Mouse (Mus musculus) embryonic facial prominence, embryonic 11.5 days (tissue): ENCODE data around the gene Tlk2. TPM values are rescaled to one million over a fixed set of nuclear protein-coding genes. Genes with fewer than 3 reads are reported as not detected.
A peak's percentile ranks its signal among the peaks of the same experiment; 100 is the strongest.

ENCODE experiments used
- ATAC-seq: fragments of 200-750 bp; cut with Nextera tagmentation; replicated peaks from 2 replicates; pipeline ENCODE4 v1.8.0; 2017; ENCODE audit warnings: low read depth; ENCODE audit not compliant: insufficient number of reproducible peaks, low FRiP score, low TSS enrichment
- DNase-seq: peaks from one replicate; pipeline ENCODE4 v3.0.0-alpha.2; 2015; ENCODE audit warnings: low spot score
- H3K27ac ChIP-seq: fragments of 300-500 bp; sonication (generic); replicated peaks from 2 replicates; pipeline ENCODE4 v1.5.1; 2014; ENCODE audit warnings: mild to moderate bottlenecking, low read depth, low read length, control low read depth
- H3K27me3 ChIP-seq: fragments of 300-500 bp; sonication (generic); 2 replicates; pipeline ENCODE4 v1.6.1; 2014; ENCODE audit warnings: mild to moderate bottlenecking, low read length, moderate library complexity, mixed read lengths; ENCODE audit not compliant: control insufficient read depth, insufficient read depth
- H3K36me3 ChIP-seq: fragments of 300-500 bp; sonication (generic); replicated peaks from 2 replicates; pipeline ENCODE4 v1.6.1; 2014; ENCODE audit warnings: low read depth, mild to moderate bottlenecking, low read length, moderate library complexity, mixed read lengths; ENCODE audit not compliant: control insufficient read depth, insufficient read depth
- H3K4me1 ChIP-seq: fragments of 300-500 bp; sonication (generic); 2 replicates; pipeline ENCODE4 v1.6.1; 2014; ENCODE audit warnings: low read length, mixed read lengths; ENCODE audit not compliant: control insufficient read depth, insufficient read depth
- H3K4me2 ChIP-seq: fragments of 300-500 bp; sonication (generic); 2 replicates; pipeline ENCODE4 v1.6.1; 2014; ENCODE audit warnings: low read depth, mild to moderate bottlenecking, control low read depth, low read length, moderate library complexity
- H3K4me3 ChIP-seq: fragments of 300-500 bp; sonication (generic); 2 replicates; pipeline ENCODE4 v1.5.1; 2014; ENCODE audit warnings: low read depth, low read length, control low read depth
- H3K9ac ChIP-seq: fragments of 300-500 bp; sonication (generic); replicated peaks from 2 replicates; pipeline ENCODE4 v1.6.1; 2014; ENCODE audit warnings: mild to moderate bottlenecking, control low read depth, low read length
- H3K9me3 ChIP-seq: fragments of 300-500 bp; sonication (generic); replicated peaks from 2 replicates; pipeline ENCODE4 v1.6.1; 2016; ENCODE audit warnings: mild to moderate bottlenecking, low read length, inconsistent platforms, mixed read lengths; ENCODE audit not compliant: control insufficient read depth
- WGBS: fragments of 180-500 bp; shearing (Covaris S2); extraction: QIAGEN DNeasy Blood & Tissue Kit; methylation state at CpG from one replicate; pipeline ENCODE4 v1.1.7; 2014; 5-methylcytosine and 5-hydroxymethylcytosine counted together
- polyA plus RNA-seq: library from polyadenylated mRNA; unstranded; fragments of >200 nt; fragmentation: Nextera tagmentation; extraction: Ambion mirVana; gene quantifications from 2 replicates; pipeline ENCODE4 v1.2.1, GENCODE M21; 2014

The Tlk2 gene
- polyA plus RNA-seq, 1 experiment from 2014 or later = 30.7 TPM

GRCm38 (mm10) chr11:105270155-105270554 is 91.5 kb downstream of the Tlk2 start:
- H3K4me3 ChIP-seq = no peak overlapping the region
- ATAC-seq (0 out of 2 replicates have a peak, but pooled peaks have one; percentile 39), DNase-seq (peak; percentile 88)
- H3K27me3 ChIP-seq = no peaks in the 10 kb centered on the region
- H3K9ac ChIP-seq = no peak overlapping the region
- WGBS = 14% methylated on average over 2 of the region's 2 CpGs
- H3K36me3 ChIP-seq = peaks cover 2% of the 10 kb centered on the region
- no peaks in the 10 kb centered on the region for H3K4me1 ChIP-seq
- H3K27ac ChIP-seq = no peak overlapping the region
- no peaks in the 10 kb centered on the region for H3K9me3 ChIP-seq
- no peak overlapping the region for H3K4me2 ChIP-seq

DNA sequence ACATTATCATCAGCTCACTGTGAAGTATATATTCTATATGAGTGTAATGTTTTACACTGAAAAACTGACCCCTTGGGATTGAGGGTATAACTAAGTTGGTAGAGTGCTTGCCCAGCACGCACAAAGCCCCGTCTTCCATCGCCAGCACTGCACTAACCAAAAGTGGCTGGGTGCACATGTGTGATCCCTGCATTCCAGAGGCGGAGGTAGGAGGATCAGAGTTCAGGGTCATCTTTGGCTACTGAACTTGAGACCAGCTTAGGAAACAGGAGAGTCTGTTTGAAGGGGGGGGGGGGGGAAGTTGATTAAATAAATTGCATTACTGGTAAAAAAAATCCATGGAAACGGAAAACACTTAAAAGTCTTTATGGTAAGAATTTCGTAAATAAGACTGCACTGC is 101.8 kb downstream of the Tlk2 start:
- Histone ChIP-seq H3K9me3 (no peaks in the 10 kb centered on the region), H3K4me3 (no peak overlapping the region), H3K9ac (no peak overlapping the region), H3K36me3 (peaks cover 7% of the 10 kb centered on the region), H3K27ac (no peak overlapping the region), H3K4me1 (peaks cover 9% of the 10 kb centered on the region), H3K27me3 (no peaks in the 10 kb centered on the region), H3K4me2 (no peak overlapping the region)
- DNase-seq (no peak), ATAC-seq (no peak)
- WGBS = 51% methylated on average over 6 of the region's 6 CpGs

- Histone ChIP-seq H3K4me3 (no peak overlapping the region), H3K27ac (no peak overlapping the region), H3K36me3 (peaks cover 3% of the 10 kb centered on the region), H3K27me3 (no peaks in the 10 kb centered on the region), H3K9ac (no peak overlapping the region), H3K4me1 (peaks cover 9% of the 10 kb centered on the region), H3K4me2 (no peak overlapping the region), H3K9me3 (no peaks in the 10 kb centered on the region)
- ATAC-seq (no peak), DNase-seq (no peak)
- WGBS = 79% methylated on average over 7 of the region's 7 CpGs
Measured at GRCm38 (mm10) chr11:105281291-105281690, 102.7 kb downstream of the Tlk2 start.

DNA sequence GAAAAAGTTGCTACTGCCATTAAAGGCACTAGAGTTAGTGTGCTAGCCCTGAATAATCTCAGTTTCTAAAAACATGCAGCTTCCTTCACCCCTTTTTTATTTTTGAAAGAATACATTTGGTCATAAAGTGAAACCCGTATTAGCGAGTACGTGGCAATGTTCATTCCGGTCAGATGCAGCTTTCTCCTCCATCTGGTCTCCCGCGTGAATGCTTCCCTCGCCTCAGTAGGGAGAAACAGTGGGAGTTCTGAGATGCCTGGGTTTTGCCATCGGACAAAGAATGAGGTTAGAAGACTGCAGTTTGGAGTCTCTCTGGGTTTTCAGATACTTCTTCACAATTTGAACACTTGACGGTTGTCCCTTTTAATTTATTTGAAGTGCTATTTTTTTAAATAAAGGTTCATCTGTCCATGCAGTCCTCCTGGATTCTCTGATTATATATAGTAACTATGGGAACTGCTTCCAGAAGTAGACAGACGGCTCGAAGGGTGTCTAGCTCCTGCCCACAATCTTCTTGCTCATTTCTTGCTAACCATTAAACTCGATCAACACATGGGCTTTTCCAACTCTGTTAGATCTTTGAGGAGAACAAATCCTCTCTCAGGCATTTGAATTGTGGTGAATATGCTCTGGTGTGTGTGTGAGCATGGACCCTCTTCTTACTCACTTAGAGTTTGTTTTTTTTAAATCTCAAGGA is 103.3 kb downstream of the Tlk2 start:
- ATAC-seq (no peak), DNase-seq (no peak)
- Histone ChIP-seq H3K27me3 (no peaks in the 10 kb centered on the region), H3K4me1 (peaks cover 9% of the 10 kb centered on the region), H3K27ac (0 out of 2 replicates have a peak overlapping the region, but pooled peaks have one; percentile 6), H3K4me2 (no peak overlapping the region), H3K36me3 (peaks cover 3% of the 10 kb centered on the region; the same call in 1 of the 2 replicates), H3K9ac (no peak overlapping the region), H3K9me3 (no peaks in the 10 kb centered on the region), H3K4me3 (no peak overlapping the region)
- WGBS = 57% methylated on average over 12 of the region's 12 CpGs

DNA sequence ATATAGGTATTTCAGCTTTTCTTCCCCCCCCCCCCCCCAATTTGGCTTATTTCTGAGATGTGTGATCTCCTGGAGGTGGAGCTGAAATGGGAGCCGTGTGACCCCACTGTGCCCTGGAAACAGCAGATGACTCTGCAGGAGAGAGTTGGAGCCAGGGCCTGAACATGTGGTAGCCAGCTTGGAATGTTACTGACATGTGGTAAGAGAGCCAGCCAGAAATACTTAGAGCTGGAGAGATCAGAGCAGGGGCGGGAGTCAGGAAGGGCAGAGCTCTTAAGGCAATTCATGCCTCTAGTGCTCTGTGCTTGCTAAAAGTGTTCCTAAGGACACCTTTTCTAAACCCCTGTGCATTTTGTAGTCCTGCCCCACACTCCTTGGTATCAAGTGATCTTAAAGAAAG is 103.9 kb downstream of the Tlk2 start:
- Histone ChIP-seq H3K36me3 (peaks cover 3% of the 10 kb centered on the region; the same call in 1 of the 2 replicates), H3K4me2 (no peak overlapping the region), H3K4me1 (peaks cover 9% of the 10 kb centered on the region), H3K4me3 (no peak overlapping the region), H3K27me3 (no peaks in the 10 kb centered on the region), H3K9ac (no peak overlapping the region), H3K9me3 (no peaks in the 10 kb centered on the region), H3K27ac (no peak overlapping the region)
- 21% methylated on average over 2 of the region's 2 CpGs for WGBS
- ATAC-seq (peak; percentile 46; the same call in 1 of the 2 replicates), DNase-seq (peak; percentile 85)

DNA sequence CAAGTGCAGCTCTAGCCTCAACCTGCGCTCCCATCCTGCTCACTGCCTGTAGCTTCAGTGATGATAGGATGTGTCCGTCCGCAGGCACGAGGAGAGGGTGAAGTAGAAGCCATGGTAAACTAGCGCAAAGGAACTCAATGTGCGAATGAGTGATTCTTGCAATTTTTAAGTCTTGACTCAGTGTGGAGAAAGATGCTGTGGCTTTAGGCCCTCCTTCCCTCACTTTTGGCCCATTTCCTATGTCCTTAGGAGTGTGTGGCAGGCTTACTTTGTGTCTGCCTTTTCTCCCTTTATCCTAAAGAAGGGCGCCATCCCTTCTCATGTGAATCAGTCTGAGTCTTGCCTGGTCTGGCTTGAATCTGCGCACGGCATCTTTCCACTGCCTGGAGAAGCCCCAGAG is 104.4 kb downstream of the Tlk2 start:
- no peak overlapping the region for H3K4me3 ChIP-seq
- peaks cover 9% of the 10 kb centered on the region for H3K4me1 ChIP-seq
- WGBS = 83% methylated on average over 9 of the region's 9 CpGs
- ATAC-seq = no peak
- DNase-seq = no peak
- no peaks in the 10 kb centered on the region for H3K27me3 ChIP-seq
- H3K9ac ChIP-seq = no peak overlapping the region
- H3K4me2 ChIP-seq = no peak overlapping the region
- 0 out of 2 replicates have a peak overlapping the region, but pooled peaks have one; percentile 44 for H3K27ac ChIP-seq
- H3K36me3 ChIP-seq = 0 out of 2 replicates have a peak, but pooled peaks cover 3% of the 10 kb centered on the region
- no peaks in the 10 kb centered on the region for H3K9me3 ChIP-seq

DNA sequence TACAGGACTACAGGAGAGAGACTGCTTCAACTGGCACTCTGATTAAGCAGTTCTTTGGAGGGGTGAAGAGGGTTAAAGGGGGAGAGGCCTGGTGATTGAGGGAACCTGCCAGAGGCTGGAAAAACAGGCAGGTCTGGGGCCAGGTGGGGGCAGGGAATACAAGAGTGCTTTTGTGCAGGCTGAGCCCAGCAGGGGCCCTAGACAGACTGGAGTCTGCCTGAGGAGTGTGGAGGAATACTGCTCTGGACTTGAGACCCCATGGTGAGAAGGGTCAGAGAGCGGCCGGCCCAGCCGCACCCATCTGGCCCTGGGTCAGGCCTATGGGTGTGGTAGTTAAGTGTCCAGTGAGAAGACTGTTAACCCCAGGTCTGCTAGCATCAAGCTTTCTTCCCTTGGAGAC is 107.1 kb downstream of the Tlk2 start:
- peak overlapping the region; percentile 9; the same call in 1 of the 2 replicates for H3K27ac ChIP-seq
- H3K9ac ChIP-seq = no peak overlapping the region
- H3K27me3 ChIP-seq = no peaks in the 10 kb centered on the region
- DNase-seq (no peak), ATAC-seq (peak; percentile 60; the same call in 1 of the 2 replicates)
- no peak overlapping the region for H3K4me3 ChIP-seq
- 22% methylated on average over 3 of the region's 3 CpGs for WGBS
- no peak overlapping the region for H3K4me2 ChIP-seq
- H3K4me1 ChIP-seq = peaks cover 9% of the 10 kb centered on the region
- H3K9me3 ChIP-seq = no peaks in the 10 kb centered on the region
- H3K36me3 ChIP-seq = 0 out of 2 replicates have a peak, but pooled peaks cover 3% of the 10 kb centered on the region

GRCm38 (mm10) chr11:105289403-105289802 is 110.8 kb downstream of the Tlk2 start:
- no peaks in the 10 kb centered on the region for H3K9me3 ChIP-seq
- no peak for DNase-seq
- H3K27me3 ChIP-seq = no peaks in the 10 kb centered on the region
- no peak overlapping the region for H3K27ac ChIP-seq
- WGBS = 41% methylated on average over 3 of the region's 3 CpGs
- no peak overlapping the region for H3K4me2 ChIP-seq
- ATAC-seq = no peak
- H3K9ac ChIP-seq = no peak overlapping the region
- H3K4me3 ChIP-seq = no peak overlapping the region
- H3K4me1 ChIP-seq = peaks cover 3% of the 10 kb centered on the region
- no peaks in the 10 kb centered on the region for H3K36me3 ChIP-seq
